Mouse (Mus musculus) thymus, postnatal 4 days (tissue): Measurements from ENCODE around the gene Plrg1.

Source experiments
- DNase-seq: peaks from one replicate; pipeline ENCODE4 v3.0.0; 2021

Plrg1 gene

GRCm38 (mm10) chr3:83055281-83056038 lies at the start of gene Plrg1:
Plrg1 (plus strand) TSS chr3:83055522.
- DNase-seq, result peak; percentile 99

- no peak for DNase-seq
Observed at GRCm38 (mm10) chr3:83007557-83007956, 47.8 kb upstream of the Plrg1 start, which contains the start of gene Fgg. Fgg (plus strand) TSS chr3:83007724.

- DNase-seq, result no peak
Observed at GRCm38 (mm10) chr3:83010291-83010690, 45.0 kb upstream of the Plrg1 start.

- no peak for DNase-seq
Observed at GRCm38 (mm10) chr3:83011136-83011535, 44.2 kb upstream of the Plrg1 start.

- DNase-seq, result no peak
Observed at GRCm38 (mm10) chr3:83011565-83011964, 43.8 kb upstream of the Plrg1 start.

- DNase-seq, result no peak
Observed at GRCm38 (mm10) chr3:83012636-83013035, 42.7 kb upstream of the Plrg1 start.

GRCm38 (mm10) chr3:83013951-83014350 lies 41.4 kb upstream of the Plrg1 start:
- no peak for DNase-seq

GRCm38 (mm10) chr3:83016236-83016635 lies 39.1 kb upstream of the Plrg1 start:
- DNase-seq, result no peak

- DNase-seq, result no peak
Observed at GRCm38 (mm10) chr3:83020387-83020786, 34.9 kb upstream of the Plrg1 start.

- DNase-seq, result no peak
Observed at GRCm38 (mm10) chr3:83021176-83021575, 34.1 kb upstream of the Plrg1 start.

- no peak for DNase-seq
Observed at GRCm38 (mm10) chr3:83025036-83025435, 30.3 kb upstream of the Plrg1 start.

GRCm38 (mm10) chr3:83025475-83026301 lies 29.6 kb upstream of the Plrg1 start, which contains the start of gene Fga:
Fga (plus strand) TSS chr3:83026076.
- DNase-seq, result no peak

- no peak for DNase-seq
Observed at GRCm38 (mm10) chr3:83027546-83028251, 27.6 kb upstream of the Plrg1 start.

- DNase-seq, result no peak
Observed at GRCm38 (mm10) chr3:83030331-83030730, 25.0 kb upstream of the Plrg1 start.

- DNase-seq, result no peak
Observed at GRCm38 (mm10) chr3:83032746-83033308, 22.5 kb upstream of the Plrg1 start.

- no peak for DNase-seq
Observed at GRCm38 (mm10) chr3:83033801-83034200, 21.5 kb upstream of the Plrg1 start.

- DNase-seq, result no peak
Observed at GRCm38 (mm10) chr3:83038865-83039264, 16.5 kb upstream of the Plrg1 start.

GRCm38 (mm10) chr3:83039666-83040065 lies 15.7 kb upstream of the Plrg1 start:
- DNase-seq, result no peak

GRCm38 (mm10) chr3:83042451-83042850 lies 12.9 kb upstream of the Plrg1 start:
- DNase-seq, result no peak

- DNase-seq, result no peak
Observed at GRCm38 (mm10) chr3:83046649-83047048, 8.7 kb upstream of the Plrg1 start.

GRCm38 (mm10) chr3:83049680-83050079 lies 5.6 kb upstream of the Plrg1 start, which contains the start of gene Fgb:
Fgb (minus strand) TSS chr3:83049863.
- no peak for DNase-seq

- DNase-seq, result no peak
Observed at GRCm38 (mm10) chr3:83050661-83051060, 4.7 kb upstream of the Plrg1 start.

GRCm38 (mm10) chr3:83052102-83052501 lies 3.2 kb upstream of the Plrg1 start:
- DNase-seq, result no peak
